ENCODE assay signal across 8 mouse cellular contexts in genomic region chr10:80147719-80148601, GRCm38 (mm10). TPM values are rescaled to one million over a fixed set of nuclear protein-coding genes. Genes with fewer than 3 reads are reported as not detected.
A peak's percentile ranks its signal among the peaks of the same experiment; 100 is the strongest.
DNase-seq lines count a peak whose midpoint lies in the region; ATAC-seq and TF ChIP-seq lines count a peak whose summit lies in the region.

TSS of gene Midn (plus strand) at chr10:80148272.

- in situ Hi-C loops in Patski (cut with MboI; ENCODE audit: low pct_unique_long_range_greater_than_20kb) = no loop called here

- H3K27me3 ChIP-seq in Patski = no peaks in the 10 kb centered on the region
- no peaks in the 10 kb centered on the region for H3K27me3 ChIP-seq in hindbrain, embryonic 13.5 days

- H3K4me2 ChIP-seq in hindbrain, embryonic 13.5 days = peak within 1 kb of the TSS; percentile 68

- peak within 1 kb of the TSS; percentile 99 for H3K9ac ChIP-seq in hindbrain, embryonic 13.5 days

- H3K36me3 ChIP-seq in hindbrain, embryonic 13.5 days = peaks cover 51% of the 10 kb centered on the region

- H3K4me3 ChIP-seq in hindbrain, embryonic 13.5 days = peak within 1 kb of the TSS; percentile 97

- CTCF ChIA-PET in Patski (lab: Charles Lee) = interaction anchor here (1.2 to 5.6 kb wide), 3 partner anchors 18 to 161 kb away, joined by 3 to 58 read pairs (median 9); partner anchors contain the start of gene Cirbp

- TF ChIP-seq CTCF in Patski (IDR thresholded peaks at IDR 0.05) = no peak

- H3K4me1 ChIP-seq in hindbrain, embryonic 13.5 days (replicated peaks) = peaks cover 63% of the 10 kb centered on the region

- H3K27ac ChIP-seq in hindbrain, embryonic 13.5 days = peak within 1 kb of the TSS; percentile 100

- 1% methylated on average over 37 of the region's 42 CpGs for WGBS in hindbrain, embryonic 13.5 days

- no peak for DNase-seq in Patski (ENCODE audit: low read depth, low spot score)
- DNase-seq in cerebellum, adult 9-10 months = peak; percentile 85
- peak; percentile 90 for DNase-seq in gastrocnemius, adult 18-20 months (ENCODE audit: low spot score)
- DNase-seq in layer of hippocampus, postnatal 25 days (ENCODE audit: extremely low spot score in 1 of 2, low spot score in 1 of 2) = no peak
- DNase-seq in lung, postnatal 25 days (ENCODE audit: low spot score) = peak; percentile 83
- DNase-seq in retina, postnatal 1 day = peak; percentile 79
- DNase-seq in urinary bladder, postnatal 36 days (ENCODE audit: low spot score in 2 of 2) = peak; percentile 79 to 86

- POLR2A ChIA-PET in Patski (lab: Charles Lee) = interaction anchor here (1.0 to 15.5 kb wide), 2 partner anchors 9 to 15 kb away, joined by 4 to 191 read pairs; partner anchors contain the start of gene Cirbp

- ATAC-seq in Patski = peak; percentile 16
- peak; percentile 29 for ATAC-seq in hindbrain, embryonic 13.5 days (ENCODE audit: low FRiP score)

- H3K9me3 ChIP-seq in hindbrain, embryonic 13.5 days = no peaks in the 10 kb centered on the region

RNA-seq across cellular contexts. Expression of gene Midn, which starts in this region (rescaled TPM):
- polyA plus RNA-seq in Patski (2021) = 116 TPM
- 10 to 100 TPM; 40.6 to 47.9 TPM for total RNA-seq in gastrocnemius, adult 18-20 months (2021)
- polyA plus RNA-seq in hindbrain, embryonic 13.5 days (2015; fragmentation: Nextera tagmentation; extraction: Ambion mirVana) = 32.4 and 34.7 TPM in 2 replicates
- total RNA-seq in layer of hippocampus, postnatal 25 days (2021) = 10 to 100 TPM; 61.4 to 82.4 TPM

Comparison
In these comparisons a context has a peak if more than half of its experiments do, and no peak if none do; other contexts are left out.
1. DNase-seq: peak in cerebellum, adult 9-10 months (single experiment), gastrocnemius, adult 18-20 months (single experiment), lung, postnatal 25 days (single experiment), retina, postnatal 1 day (single experiment) and urinary bladder, postnatal 36 days (2 of 2); none in Patski (single experiment) and layer of hippocampus, postnatal 25 days (0 of 2).